In genomic region chr8:28580821-28581220, GRCm38 (mm10) we compare ENCODE assay signal across 21 mouse cellular contexts.
DNase-seq lines count a peak whose midpoint lies in the region; ATAC-seq lines count a peak whose summit lies in the region.
"Had no signal": no experiment of that assay in that cellular context is flagged by ENCODE, and none has a peak within 500 bp of the region (broad histone marks: within the 10 kb centered on the region; RNA-seq: fewer than 3 reads in every experiment).

No protein-coding gene starts in this region.

- intact Hi-C loops in heart, postnatal 10 days (cut with DNase I): loop anchor here (5.0 kb wide), 1 partner anchor 166 kb away; no protein-coding TSS in a partner anchor
- intact Hi-C loops in left cerebral cortex, postnatal 4 days (cut with DNase I): no loop called here

- DNase-seq in cerebellum, postnatal 10 days: peak; percentile 82 to 88
- DNase-seq in cerebellum, adult 11-12 months: no peak
- DNase-seq in cerebellum, postnatal 36 days: peak; percentile 45 to 50
- DNase-seq in heart, postnatal 10 days: peak; percentile 48 to 53
- DNase-seq in heart, adult 8-10 months (ENCODE audit: low spot score): no peak
- DNase-seq in left cerebral cortex, postnatal 4 days: peak; percentile 37
- DNase-seq in left cerebral cortex, adult 18-20 months (ENCODE audit: low spot score in 2 of 2): no peak
- DNase-seq: adrenal gland, postnatal 10 days; adrenal gland, postnatal 36 days; B cell, adult 2 months; cerebellum, adult 8-10 months; forebrain, postnatal 0 days; gastrocnemius, adult 2 months; gastrocnemius, postnatal 14 days; kidney, adult 11 months; kidney, adult 8-10 months had no signal

- ATAC-seq in cerebellum, adult (ENCODE audit: insufficient number of reproducible peaks, low FRiP score, low TSS enrichment): no peak
- ATAC-seq: forebrain, embryonic 14.5 days; hindbrain, embryonic 16.5 days; intestine, embryonic 15.5 days; Patski had no signal

Comparison
In these comparisons a context has a peak if more than half of its experiments do, and no peak if none do; other contexts are left out.
1. DNase-seq: peak in cerebellum, postnatal 10 days (2 of 2), cerebellum, postnatal 36 days (2 of 2), heart, postnatal 10 days (2 of 2) and left cerebral cortex, postnatal 4 days (single experiment); none in cerebellum, adult 11-12 months (single experiment), heart, adult 8-10 months (single experiment) and left cerebral cortex, adult 18-20 months (0 of 2).